Mouse (Mus musculus): ENCODE measurements around the gene Sh2d5. TPM values are rescaled to one million over a fixed set of nuclear protein-coding genes. Genes with fewer than 3 reads are reported as not detected.

The Sh2d5 gene
- 1 to 10 TPM; 1.2 to 1.6 TPM for total RNA-seq (2021)
- long read RNA-seq, experiment 1, partial matches to known transcripts, result 0 of 1 reads
- long read RNA-seq, experiment 1, other reads (novel, unspliced or antisense), result 1 of 1 reads
- long read RNA-seq, experiment 2, partial matches to known transcripts, result 0 of 3 reads
- long read RNA-seq, experiment 2, other reads (novel, unspliced or antisense), result 1 of 3 reads

DNA sequence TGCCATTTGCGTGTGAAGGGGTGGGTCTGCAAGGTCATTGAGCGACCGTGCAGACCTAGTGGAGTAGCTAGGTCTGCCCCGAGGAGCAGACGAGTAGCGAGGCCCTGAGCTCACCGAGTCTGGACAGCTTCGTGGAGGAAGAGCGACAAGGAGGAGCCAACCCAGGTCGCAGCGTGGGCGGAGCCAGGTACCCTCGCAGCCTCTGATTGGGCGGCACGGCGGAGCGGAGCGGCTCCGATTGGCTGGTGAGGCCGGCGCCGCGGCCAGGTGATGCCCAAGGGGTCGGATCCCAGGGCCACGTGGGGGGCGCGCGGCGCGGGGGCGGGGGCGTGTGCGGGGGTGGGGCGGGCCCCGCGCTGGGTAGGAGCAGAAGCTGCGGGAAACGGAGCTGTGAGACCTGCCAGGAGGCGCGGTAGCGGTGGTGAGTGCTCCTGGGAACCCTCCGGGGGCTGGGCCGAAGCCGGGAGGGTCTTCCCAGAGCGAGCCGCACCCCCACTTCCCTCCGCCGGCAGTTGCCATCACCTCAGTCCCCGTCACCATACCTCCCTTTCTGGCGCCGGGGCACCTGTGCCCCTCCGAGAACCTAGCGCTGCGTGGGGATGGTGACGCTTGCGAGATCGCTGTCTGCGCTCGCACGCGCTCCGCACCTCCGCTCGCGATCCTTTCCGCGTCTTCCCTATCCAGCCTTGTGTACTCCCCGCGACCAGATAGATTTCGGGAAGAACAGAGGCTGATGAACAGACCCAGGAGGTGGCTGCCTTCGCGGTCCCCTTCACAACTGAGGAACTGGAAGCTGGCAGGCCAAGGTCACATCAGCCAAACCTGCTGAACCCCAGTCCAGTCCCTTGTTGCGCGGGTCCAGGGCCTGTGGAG lies at the start of gene Sh2d5, which contains the start of gene Kif17:
TSS of gene Sh2d5 (plus strand) at position 316 of the 873 bp plus-strand sequence.
TSS of gene Kif17 (plus strand) at position 348 of the 873 bp plus-strand sequence.
- DNase-seq, result peak; percentile 81

DNA sequence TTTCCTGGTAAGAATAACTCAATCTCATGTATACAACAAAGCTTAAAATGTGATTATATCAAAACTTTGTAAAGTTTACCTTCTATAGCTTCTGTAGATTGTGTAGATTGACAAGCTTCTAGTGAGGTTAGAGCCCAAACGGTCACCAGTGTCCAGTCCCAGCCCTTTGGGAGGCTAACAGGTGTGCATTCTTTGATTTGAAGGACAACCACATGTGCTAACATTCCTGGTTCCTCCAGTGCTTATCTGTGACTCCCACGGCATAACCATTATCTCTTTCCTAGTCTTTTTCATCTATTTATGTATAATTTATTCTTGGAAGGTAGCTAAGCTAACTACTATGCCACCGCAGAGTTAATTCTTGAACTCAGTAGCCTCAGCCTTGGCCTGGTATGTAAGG lies 49.4 kb upstream of the Sh2d5 start:
- no peak for DNase-seq

DNA sequence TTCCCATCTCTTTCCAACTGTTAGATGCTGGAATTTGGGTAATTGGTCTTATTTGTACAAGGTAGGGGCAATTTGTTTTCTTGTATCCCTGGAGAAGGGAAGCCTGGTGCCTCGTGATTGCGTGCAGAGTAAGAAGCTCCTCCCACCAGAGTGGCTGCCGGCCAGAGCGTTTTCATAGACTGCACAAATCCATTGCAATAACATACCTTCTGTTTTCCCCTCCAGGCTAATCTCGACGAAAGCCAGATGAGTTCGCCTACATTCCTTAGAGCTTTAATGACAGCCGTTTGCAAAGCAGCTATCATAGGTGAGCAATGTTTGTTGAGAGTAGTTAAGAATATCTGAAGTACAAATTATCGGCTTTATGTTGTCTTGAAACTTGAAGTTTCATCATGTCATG lies 48.5 kb upstream of the Sh2d5 start:
- no peak for DNase-seq

DNA sequence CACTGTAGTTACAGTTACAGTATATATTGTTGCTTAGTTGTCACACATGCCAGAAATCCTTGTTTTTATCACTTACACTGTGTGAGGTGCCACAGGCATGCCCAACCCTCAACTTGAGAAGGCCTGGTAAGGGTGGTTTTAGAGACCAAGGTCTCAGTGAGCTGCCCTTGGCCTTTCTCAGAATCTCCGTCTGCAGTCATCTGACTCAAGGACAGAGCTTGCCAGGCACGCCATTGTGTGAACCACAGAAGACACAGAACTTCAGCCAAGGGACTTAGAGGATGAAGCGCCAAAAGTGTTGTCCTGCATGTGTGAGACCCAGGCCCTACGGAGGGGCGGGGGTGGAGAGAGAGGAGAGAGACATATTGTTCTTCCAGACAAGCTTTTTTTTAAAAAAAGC lies 40.1 kb upstream of the Sh2d5 start:
- DNase-seq, result peak; percentile 59

- no peak for DNase-seq
These were observed 36.3 kb upstream of the Sh2d5 start for GRCm38 (mm10) chr4:138213861-138214260.

DNA sequence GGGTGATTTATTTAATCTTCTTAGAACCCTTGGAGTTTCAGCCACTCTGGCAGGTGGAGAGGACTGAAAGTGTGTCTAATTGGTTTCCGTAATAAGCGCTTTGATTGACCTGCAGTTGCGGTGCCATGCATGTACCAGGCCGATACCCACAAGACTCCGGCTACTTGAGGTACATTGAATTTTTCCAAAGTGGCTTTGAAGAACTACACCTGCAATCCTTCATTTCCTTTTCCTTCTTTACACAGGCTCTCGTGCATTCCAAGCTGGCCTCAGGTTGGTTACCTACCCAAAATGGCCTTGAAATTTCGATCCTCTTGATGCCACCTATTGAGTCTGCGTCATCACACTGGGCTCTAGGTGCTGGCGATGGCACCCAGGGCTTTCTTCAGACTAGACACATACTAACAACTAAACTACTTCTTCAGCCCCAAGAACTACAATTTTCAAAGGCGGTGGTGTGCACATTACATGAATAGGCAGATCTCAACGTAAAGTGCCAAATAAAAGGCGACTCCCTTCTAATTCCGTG lies 34.5 kb upstream of the Sh2d5 start:
- no peak for DNase-seq

DNA sequence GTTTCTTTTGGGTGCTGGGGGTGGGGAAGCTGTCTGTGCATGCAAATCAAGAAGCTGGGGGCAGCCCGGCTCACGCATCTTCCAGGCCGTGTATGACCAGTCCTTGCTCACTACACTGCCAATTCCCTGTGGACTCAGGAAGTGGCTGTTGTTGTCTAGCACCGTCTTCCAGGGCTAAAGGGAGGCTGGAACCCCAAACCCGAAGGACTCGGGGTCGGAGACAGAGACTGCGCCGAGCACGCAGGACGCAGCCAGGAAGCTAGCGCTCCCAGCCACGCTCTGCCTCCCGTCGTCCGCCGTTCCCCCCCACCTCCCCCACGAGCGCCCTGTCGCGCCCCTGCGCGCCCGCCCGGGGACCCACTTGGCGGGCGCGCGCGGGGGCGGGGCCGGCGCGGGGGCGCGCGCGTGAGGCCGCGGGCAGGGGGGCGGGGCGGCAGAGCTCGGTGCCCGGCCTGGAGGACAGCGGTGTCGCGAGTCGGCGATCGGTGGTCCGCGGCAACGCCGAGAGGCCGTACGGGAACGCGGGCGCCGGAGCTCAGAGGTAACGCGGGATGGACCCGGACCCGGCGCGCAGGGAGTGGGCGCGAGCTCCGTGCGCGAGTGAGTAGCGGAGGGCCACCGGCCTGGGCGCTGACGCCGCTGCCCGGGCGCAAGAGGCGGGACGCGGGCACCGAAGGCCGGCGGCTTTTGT lies 33.9 kb upstream of the Sh2d5 start, which contains the start of gene Hp1bp3:
TSS of gene Hp1bp3 (plus strand) at position 97 of the 691 bp plus-strand sequence.
- peak; percentile 90 for DNase-seq

GRCm38 (mm10) chr4:138216891-138217392 lies 33.3 kb upstream of the Sh2d5 start:
- peak; percentile 99 for DNase-seq

- no peak for DNase-seq
These were observed 32.8 kb upstream of the Sh2d5 start for GRCm38 (mm10) chr4:138217441-138217840.

GRCm38 (mm10) chr4:138217951-138218685 lies 32.1 kb upstream of the Sh2d5 start:
- no peak for DNase-seq

- DNase-seq, result no peak
These were observed 30.9 kb upstream of the Sh2d5 start for GRCm38 (mm10) chr4:138219331-138219730.

- DNase-seq, result peak; percentile 42
These were observed 29.4 kb upstream of the Sh2d5 start for GRCm38 (mm10) chr4:138220761-138221160.

- no peak for DNase-seq
These were observed 28.8 kb upstream of the Sh2d5 start for GRCm38 (mm10) chr4:138221406-138221805.

- DNase-seq, result no peak
These were observed 27.8 kb upstream of the Sh2d5 start for GRCm38 (mm10) chr4:138222396-138222795.

- no peak for DNase-seq
These were observed 26.6 kb upstream of the Sh2d5 start for GRCm38 (mm10) chr4:138223623-138224022.

- DNase-seq, result no peak
These were observed 3.2 kb upstream of the Sh2d5 start for GRCm38 (mm10) chr4:138246756-138247665.

- peak; percentile 23 for DNase-seq
These were observed 1.6 kb downstream of the Sh2d5 start for GRCm38 (mm10) chr4:138251819-138252218.

- DNase-seq, result no peak
These were observed 2.0 kb downstream of the Sh2d5 start for GRCm38 (mm10) chr4:138252231-138252630.

GRCm38 (mm10) chr4:138257116-138257687 lies 7.0 kb downstream of the Sh2d5 start:
- DNase-seq, result no peak

DNA sequence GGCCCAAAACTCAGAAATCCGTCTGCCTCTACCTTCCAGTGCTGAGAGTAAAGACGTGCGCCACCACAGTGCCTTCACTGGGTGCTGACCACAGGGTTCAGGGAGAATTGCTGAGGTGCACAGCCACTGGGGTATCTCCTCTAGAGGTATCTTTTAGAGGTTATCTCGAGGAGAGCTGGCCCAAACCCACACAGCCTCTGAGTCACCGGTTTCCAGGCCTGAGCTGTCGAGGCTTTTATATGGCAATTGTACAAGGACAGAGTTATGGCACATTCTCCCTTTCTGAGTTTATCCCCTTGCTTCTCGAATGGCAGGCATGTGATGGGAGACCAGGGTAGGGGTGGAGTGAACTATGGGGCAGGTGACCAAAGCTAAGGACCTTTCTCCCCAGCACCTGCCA lies 8.5 kb downstream of the Sh2d5 start:
- DNase-seq, result no peak

Measured in adrenal gland, postnatal 10 days (tissue).